Mouse (Mus musculus) MEL (cell line): ENCODE results near the gene Chd8. TPM values are rescaled to one million over a fixed set of nuclear protein-coding genes. Genes with fewer than 3 reads are reported as not detected.
A peak's percentile ranks its signal among the peaks of the same experiment; 100 is the strongest.

Experiments
- DNase-seq: peaks from one replicate; pipeline ENCODE4 v3.0.0; 2011; ENCODE audit warnings: low read depth, low spot score
- H3K27ac ChIP-seq: 2 replicates; pipeline ENCODE4 v1.5.1; 2012; ENCODE audit warnings: low read depth, mild to moderate bottlenecking, control low read depth, low read length, moderate library complexity; ENCODE audit not compliant: control insufficient read depth
- H3K27me3 ChIP-seq, 2 experiments: fragments of 150-350 bp in 1 of 2; sonication (generic) in 1 of 2; 2 replicates each; pipeline ENCODE4 v1.6.1; 2012; ENCODE audit warnings: low read length in 2 of 2, mild to moderate bottlenecking in 2 of 2, improper control_type of control experiment in 1 of 2, moderate library complexity in 1 of 2; ENCODE audit not compliant: insufficient read depth in 2 of 2, control insufficient read depth in 1 of 2
- H3K36me3 ChIP-seq, 2 experiments: 2 replicates each; pipeline ENCODE4 v1.6.1; 2012 to 2014; ENCODE audit warnings: low read length in 2 of 2, improper control_type of control experiment in 1 of 2, inconsistent platforms in 1 of 2, mild to moderate bottlenecking in 1 of 2; ENCODE audit not compliant: insufficient read depth in 2 of 2, control insufficient read depth in 1 of 2
- H3K4me1 ChIP-seq, 2 experiments: fragments of 150-350 bp in 1 of 2; sonication (generic) in 1 of 2; 2 replicates each; pipeline ENCODE4 v1.6.1; 2012; ENCODE audit warnings: low read length in 2 of 2, improper control_type of control experiment in 1 of 2, mild to moderate bottlenecking in 1 of 2; ENCODE audit not compliant: insufficient read depth in 2 of 2, control insufficient read depth in 1 of 2
- H3K4me3 ChIP-seq, 2 experiments: fragments of 150-350 bp in 1 of 2; sonication (generic) in 1 of 2; 2 replicates each; pipeline ENCODE4 v1.5.1; 2012; ENCODE audit warnings: low read depth in 2 of 2, low read length in 2 of 2, mild to moderate bottlenecking in 2 of 2, moderate library complexity in 2 of 2, control low read depth in 1 of 2, improper control_type of control experiment in 1 of 2; ENCODE audit not compliant: control insufficient read depth in 1 of 2, insufficient read depth in 1 of 2
- H3K79me2 ChIP-seq: 2 replicates; pipeline ENCODE4 v1.6.1; 2012; ENCODE audit warnings: mild to moderate bottlenecking, low read length, moderate library complexity; ENCODE audit not compliant: control insufficient read depth, poor library complexity, insufficient read depth
- H3K9ac ChIP-seq: 2 replicates; pipeline ENCODE4 v1.6.1; 2012; ENCODE audit warnings: low read depth, mild to moderate bottlenecking, control low read depth, low read length, moderate library complexity; ENCODE audit not compliant: control insufficient read depth, poor library complexity, severe bottlenecking
- H3K9me3 ChIP-seq: fragments of 150-350 bp; sonication (generic); replicated peaks from 2 replicates; pipeline ENCODE4 v1.6.1; 2012; ENCODE audit warnings: mild to moderate bottlenecking, low read length, improper control_type of control experiment, moderate library complexity; ENCODE audit not compliant: insufficient read depth
- BHLHE40 ChIP-seq: IDR thresholded peaks from 2 replicates; pipeline ENCODE4 v1.6.1; 2012; ENCODE audit warnings: low read depth, mild to moderate bottlenecking, inconsistent platforms, low read length, improper control_type of control experiment, borderline replicate concordance
- CHD1 ChIP-seq: IDR thresholded peaks from 2 replicates; pipeline ENCODE4 v1.6.1; 2012; ENCODE audit warnings: low read depth, mild to moderate bottlenecking, inconsistent platforms, low read length, improper control_type of control experiment
- CHD2 ChIP-seq: IDR thresholded peaks from 2 replicates; pipeline ENCODE4 v1.6.1; 2011; ENCODE audit warnings: low read length, improper control_type of control experiment
- E2F4 ChIP-seq: IDR thresholded peaks from 2 replicates; pipeline ENCODE4 v1.6.1; 2011; ENCODE audit warnings: low read depth, low read length, improper control_type of control experiment, borderline replicate concordance
- EP300 ChIP-seq, 2 experiments: IDR thresholded peaks; 2 replicates each; pipeline ENCODE4 v1.6.1; 2011; ENCODE audit warnings: improper control_type of control experiment in 2 of 2, low read length in 2 of 2, low read depth in 1 of 2, mild to moderate bottlenecking in 1 of 2
- ETS1 ChIP-seq: IDR thresholded peaks from 2 replicates; pipeline ENCODE4 v1.6.1; 2012; ENCODE audit warnings: low read depth, mild to moderate bottlenecking, inconsistent platforms, low read length, improper control_type of control experiment, moderate library complexity
- MAX ChIP-seq: IDR thresholded peaks from 2 replicates; pipeline ENCODE4 v1.6.1; 2011; ENCODE audit warnings: low read length, improper control_type of control experiment
- MEF2A ChIP-seq: IDR thresholded peaks from 2 replicates; pipeline ENCODE4 v1.6.1; 2014; ENCODE audit warnings: low read depth, mild to moderate bottlenecking, inconsistent platforms, low read length, improper control_type of control experiment; ENCODE audit not compliant: poor library complexity, insufficient replicate concordance, severe bottlenecking; ENCODE audit errors: extremely low read depth
- MXI1 ChIP-seq: IDR thresholded peaks from 2 replicates; pipeline ENCODE4 v1.6.1; 2011; ENCODE audit warnings: mild to moderate bottlenecking, low read depth, low read length, improper control_type of control experiment
- MYC ChIP-seq: IDR thresholded peaks from 2 replicates; pipeline ENCODE4 v1.6.1; 2011; ENCODE audit warnings: low read depth, mild to moderate bottlenecking, low read length, improper control_type of control experiment, moderate library complexity
- NELFE ChIP-seq: IDR thresholded peaks from 2 replicates; pipeline ENCODE4 v1.6.1; 2011; ENCODE audit warnings: low read depth, low read length, improper control_type of control experiment
- NRF1 ChIP-seq: IDR thresholded peaks from 2 replicates; pipeline ENCODE4 v1.6.1; 2014; ENCODE audit warnings: low read depth, mild to moderate bottlenecking, inconsistent platforms, low read length, improper control_type of control experiment, moderate library complexity; ENCODE audit not compliant: poor library complexity, insufficient read depth, severe bottlenecking
- POLR2A ChIP-seq, 2 experiments: IDR thresholded peaks; 2 replicates each; pipeline ENCODE4 v1.6.1; 2011 to 2012; ENCODE audit warnings: low read length in 2 of 2, mild to moderate bottlenecking in 2 of 2, control low read depth in 1 of 2, improper control_type of control experiment in 1 of 2, low read depth in 1 of 2, moderate library complexity in 1 of 2; ENCODE audit not compliant: control insufficient read depth in 1 of 2, insufficient read depth in 1 of 2, poor library complexity in 1 of 2
- POLR2AphosphoS5 ChIP-seq: IDR thresholded peaks from 2 replicates; pipeline ENCODE4 v1.6.1; 2012; ENCODE audit warnings: low read depth, borderline replicate concordance, mild to moderate bottlenecking, inconsistent platforms, low read length, moderate library complexity, mixed read lengths
- RAD21 ChIP-seq: IDR thresholded peaks from 2 replicates; pipeline ENCODE4 v1.6.1; 2011; ENCODE audit warnings: mild to moderate bottlenecking, low read depth, low read length, improper control_type of control experiment
- RCOR1 ChIP-seq: IDR thresholded peaks from 2 replicates; pipeline ENCODE4 v1.6.1; 2012; ENCODE audit warnings: low read depth, mild to moderate bottlenecking, inconsistent platforms, low read length, improper control_type of control experiment
- SIN3A ChIP-seq: IDR thresholded peaks from 2 replicates; pipeline ENCODE4 v1.6.1; 2012; ENCODE audit warnings: low read length, improper control_type of control experiment, inconsistent platforms
- TBP ChIP-seq: IDR thresholded peaks from 2 replicates; pipeline ENCODE4 v1.8.0; 2011; ENCODE audit warnings: low read depth, low read length, improper control_type of control experiment
- TCF12 ChIP-seq: IDR thresholded peaks from 2 replicates; pipeline ENCODE4 v1.6.1; 2014; ENCODE audit warnings: low read depth, mild to moderate bottlenecking, inconsistent platforms, low read length, improper control_type of control experiment, moderate library complexity
- UBTF ChIP-seq: IDR thresholded peaks from 2 replicates; pipeline ENCODE4 v1.6.1; 2012; ENCODE audit warnings: low read depth, mild to moderate bottlenecking, inconsistent platforms, low read length, improper control_type of control experiment, moderate library complexity, borderline replicate concordance; ENCODE audit not compliant: insufficient read depth
- USF1 ChIP-seq: IDR thresholded peaks from 2 replicates; pipeline ENCODE4 v1.6.1; 2014; ENCODE audit warnings: low read depth, mild to moderate bottlenecking, inconsistent platforms, low read length, improper control_type of control experiment, moderate library complexity
- ZMIZ1 ChIP-seq: IDR thresholded peaks from 2 replicates; pipeline ENCODE4 v1.6.1; 2012; ENCODE audit warnings: low read depth, mild to moderate bottlenecking, inconsistent platforms, low read length, improper control_type of control experiment, moderate library complexity
- ZNF384 ChIP-seq: IDR thresholded peaks from 2 replicates; pipeline ENCODE4 v1.6.1; 2012; ENCODE audit warnings: low read depth, mild to moderate bottlenecking, inconsistent platforms, low read length, improper control_type of control experiment
- polyA plus RNA-seq, 2 experiments: library from polyadenylated mRNA; stranded (reverse) in 1 of 2; unstranded in 1 of 2; fragments of >175 nt in 1 of 2; fragments of >200 nt in 1 of 2; gene quantifications; 2 replicates each; pipeline versions ENCODE4 v1.2.1 to v1.2.4; 2012; ENCODE audit warnings: low replicate concordance in 2 of 2, low read depth in 1 of 2; ENCODE audit not compliant: insufficient read length in 2 of 2, insufficient read depth in 1 of 2, missing spikeins in 1 of 2
- total RNA-seq: library from RNA; depleted of rRNA; stranded (reverse); fragments of 300-350 nt; gene quantifications from 2 replicates; pipeline ENCODE4 v1.2.3, GENCODE M21; 2012

Chd8 gene
- total and polyA plus RNA-seq, 3 experiments, result 46.5 to 85.6 (median 73.5) TPM

DNA sequence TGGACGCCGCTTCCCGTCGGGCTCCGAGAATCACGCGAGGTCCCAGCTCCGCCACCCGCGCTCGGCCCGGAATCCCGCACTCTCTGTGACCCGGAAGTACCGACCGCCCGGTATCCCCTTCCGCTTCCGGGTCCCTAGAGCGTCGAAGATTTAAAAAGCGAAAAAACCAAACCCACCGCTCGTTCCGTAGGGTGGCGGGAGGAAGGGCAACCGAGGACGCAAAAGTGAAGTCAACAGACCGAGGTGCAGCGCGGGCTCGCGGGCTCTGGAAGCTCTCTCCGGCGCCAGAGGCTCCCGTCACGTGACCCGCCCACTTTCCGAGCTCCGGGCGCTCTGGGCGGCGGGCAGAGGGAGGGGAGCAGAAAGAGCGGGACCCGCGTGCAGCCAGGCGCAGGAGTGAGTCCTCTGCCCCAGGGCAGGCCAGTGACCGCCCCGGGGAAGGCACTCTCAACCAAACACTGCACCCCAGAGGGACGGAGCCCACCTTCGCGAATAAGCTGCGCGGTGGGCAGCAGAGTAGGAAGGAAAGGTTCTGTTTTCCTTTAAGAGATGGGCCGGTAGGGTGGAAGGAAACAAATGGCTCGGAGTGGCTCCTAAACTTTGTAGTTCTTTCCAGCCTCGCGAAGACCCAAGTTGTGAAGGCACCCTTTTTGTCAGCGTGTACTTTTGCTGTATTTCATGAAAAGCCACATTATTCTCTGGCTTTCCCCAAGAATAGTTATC lies 60.3 kb downstream of the Chd8 start, which contains the start of gene Supt16 (continued):
- TF ChIP-seq UBTF (0 out of 2 replicates have a peak, but pooled peaks have one; percentile 47), MEF2A (no peak), NRF1 (0 out of 2 replicates have a peak, but pooled peaks have one; percentile 11), CHD2 (peak; percentile 85), MAX (peak; percentile 89), BHLHE40 (peak; percentile 92), USF1 (peak; percentile 99), EP300 (IDR thresholded peaks at IDR 0.05; ENCODE audit: low read depth in 1 of 2, low read length in 2 of 2) (no peak), POLR2AphosphoS5 (no peak), TCF12 (peak; percentile 52; the same call in 1 of the 2 replicates)

DNA sequence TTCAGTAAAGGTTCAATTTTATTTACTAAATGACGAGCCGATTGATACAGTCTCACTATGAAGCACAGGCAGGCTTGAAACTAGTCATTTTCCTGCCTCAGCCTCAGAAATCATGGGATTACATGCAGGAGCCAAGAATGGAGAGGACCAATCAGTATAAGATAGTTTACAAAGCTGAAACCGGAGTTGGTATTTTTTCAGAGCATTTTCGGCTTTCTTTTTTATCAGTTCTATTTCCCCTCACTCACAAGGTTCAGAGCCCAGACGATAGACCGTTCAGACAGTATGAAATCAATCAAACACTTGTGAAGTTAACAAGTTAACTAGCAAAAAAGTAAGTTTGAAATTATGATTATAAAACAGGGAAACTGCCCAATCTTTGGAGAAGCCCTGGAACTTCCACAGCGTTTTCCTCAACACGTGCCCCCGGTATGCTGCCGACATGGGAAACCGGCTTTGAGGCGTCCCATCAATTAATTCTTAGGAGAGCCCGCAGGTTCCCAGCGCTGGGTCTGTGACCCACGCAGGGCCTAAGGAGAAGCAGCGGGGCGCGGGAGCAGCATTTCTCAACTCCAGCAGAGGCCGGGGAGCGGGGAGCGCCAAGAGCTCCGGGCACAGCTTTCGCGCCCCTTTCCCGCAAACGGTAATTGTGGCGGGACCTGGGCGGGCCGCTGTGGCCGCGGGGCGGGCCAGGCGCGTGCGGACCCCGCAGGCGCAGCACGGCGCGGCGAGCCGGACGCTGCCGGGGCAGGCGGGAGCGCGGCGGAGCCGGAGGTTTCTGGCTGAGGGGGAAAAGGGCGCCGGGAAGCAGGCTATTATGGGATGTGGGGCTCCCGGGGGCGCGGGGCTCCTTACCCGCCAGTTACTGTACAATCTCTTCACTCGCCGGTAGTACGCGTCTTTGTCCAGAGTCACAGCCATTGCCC lies 61.1 kb downstream of the Chd8 start:
- TF ChIP-seq RCOR1 (no peak), SIN3A (no peak; the same call in 1 of the 2 replicates), ZMIZ1 (no peak), TBP (0 out of 2 replicates have a peak, but pooled peaks have one; percentile 18), BHLHE40 (0 out of 2 replicates have a peak, but pooled peaks have one; percentile 6), USF1 (0 out of 2 replicates have a peak, but pooled peaks have one; percentile 13), RAD21 (no peak), MYC (peak; percentile 58; the same call in 1 of the 2 replicates), MXI1 (peak; percentile 82; the same call in 1 of the 2 replicates), NELFE (0 out of 2 replicates have a peak, but pooled peaks have one; percentile 18), POLR2A (IDR thresholded peaks at IDR 0.05; ENCODE audit: control insufficient read depth in 1 of 2, insufficient read depth in 1 of 2, low read depth in 1 of 2, low read length in 2 of 2, poor library complexity in 1 of 2) (peak in 1 of 2 experiments; percentile 41; a peak in 2 of 4 replicates), MAX (peak; percentile 46; the same call in 1 of the 2 replicates), E2F4 (no peak), ETS1 (0 out of 2 replicates have a peak, but pooled peaks have one; percentile 1), ZNF384 (no peak), POLR2AphosphoS5 (no peak), CHD1 (peak; percentile 82; the same call in 1 of the 2 replicates)
- H3K36me3 ChIP-seq, result peaks cover 10 to 61% of the 10 kb centered on the region in 2 experiments

More for the DNA sequence above, 61.1 kb downstream of the Chd8 start:
- Histone ChIP-seq H3K9ac (peak overlapping the region; percentile 100), H3K27ac (peak overlapping the region; percentile 100), H3K79me2 (peaks cover 54% of the 10 kb centered on the region), H3K9me3 (no peaks in the 10 kb centered on the region), H3K4me3 (peak overlapping the region; percentile 94 to 99), H3K4me1 (peaks cover 25 to 28% of the 10 kb centered on the region in 2 experiments), H3K27me3 (no peaks in the 10 kb centered on the region)
- DNase-seq, result peak; percentile 55
